Mouse (Mus musculus): ENCODE measurements at regions not wholly inside any gene's neighbourhood (a gene's known extent, or its start where the extent isn't known, plus 50 kb on each side); places are given as distances from the start of the nearest gene placed in this dataset.

DNA sequence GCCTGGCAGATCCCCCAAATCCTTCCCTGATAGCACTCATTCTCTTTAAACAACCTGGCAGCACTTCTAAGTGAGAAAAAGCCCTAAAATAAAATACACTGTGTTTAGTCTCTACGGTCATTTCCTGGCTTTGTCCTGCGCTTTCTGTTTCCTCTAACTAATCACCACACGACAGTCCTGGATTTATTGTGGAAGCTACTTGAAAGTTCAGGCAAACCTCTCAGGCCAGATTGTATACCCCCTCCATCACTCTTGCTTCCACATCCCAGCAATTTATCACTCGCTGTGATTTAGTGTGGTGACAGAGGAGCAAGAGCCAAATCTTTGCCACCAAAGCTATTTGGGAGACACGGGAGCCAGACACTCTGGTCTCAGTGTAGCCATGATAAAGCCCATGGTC, 221.0 kb upstream of the Slc24a2 start:
- Histone ChIP-seq H3K4me3 (ENCODE audit: low read depth, low read length) (no peak overlapping the region), H3K4me1 (ENCODE audit: control insufficient read depth, insufficient read depth, low read length) (no peaks in the 10 kb centered on the region), H3K9ac (ENCODE audit: low read depth, poor library complexity, severe bottlenecking) (no peak overlapping the region), H3K27ac (ENCODE audit: insufficient read depth, low read length) (no peak overlapping the region), H3K36me3 (ENCODE audit: control insufficient read depth, insufficient read depth, low read length, poor library complexity, severe bottlenecking) (no peaks in the 10 kb centered on the region), H3K27me3 (ENCODE audit: control insufficient read depth, insufficient read depth, low read length, poor library complexity, severe bottlenecking) (no peaks in the 10 kb centered on the region), H3K9me3 (replicated peaks; ENCODE audit: control insufficient read depth, insufficient read depth, low read length, poor library complexity, severe bottlenecking) (no peaks in the 10 kb centered on the region)
- TF ChIP-seq POLR2A (IDR thresholded peaks at IDR 0.05; ENCODE audit: insufficient read depth, low read length) (no peak), EP300 (IDR thresholded peaks at IDR 0.05; ENCODE audit: insufficient read depth, low read depth, low read length) (no peak), CTCF (IDR thresholded peaks at IDR 0.05; ENCODE audit: low read depth, low read length) (no peak)

DNA sequence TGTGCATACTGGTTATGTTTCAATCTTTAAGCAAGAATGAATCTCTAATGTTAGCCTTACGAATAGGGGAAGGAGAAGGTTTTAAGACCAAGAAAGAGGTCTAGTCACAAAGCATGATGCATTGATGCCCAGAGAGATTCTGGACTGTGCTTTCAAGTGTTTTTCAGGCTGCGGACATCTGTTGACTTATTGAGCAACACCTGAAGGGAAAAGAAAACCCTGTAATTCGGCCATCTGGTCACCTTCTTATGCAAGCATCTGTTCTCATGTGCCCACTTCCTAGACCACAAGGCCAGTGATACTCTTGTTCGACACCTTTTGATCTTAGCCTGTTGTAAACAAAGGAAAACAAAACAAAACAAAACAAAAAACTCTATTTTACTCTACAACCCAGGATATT, 218.1 kb upstream of the Slc24a2 start:
- H3K4me3 ChIP-seq (ENCODE audit: low read depth, low read length) = no peak overlapping the region
- H3K27me3 ChIP-seq (ENCODE audit: control insufficient read depth, insufficient read depth, low read length, poor library complexity, severe bottlenecking) = no peaks in the 10 kb centered on the region
- no peaks in the 10 kb centered on the region for H3K9me3 ChIP-seq (replicated peaks; ENCODE audit: control insufficient read depth, insufficient read depth, low read length, poor library complexity, severe bottlenecking)
- no peak overlapping the region for H3K27ac ChIP-seq (ENCODE audit: insufficient read depth, low read length)
- H3K9ac ChIP-seq (ENCODE audit: low read depth, poor library complexity, severe bottlenecking) = no peak overlapping the region
- TF ChIP-seq POLR2A (IDR thresholded peaks at IDR 0.05; ENCODE audit: insufficient read depth, low read length) = no peak
- TF ChIP-seq EP300 (IDR thresholded peaks at IDR 0.05; ENCODE audit: insufficient read depth, low read depth, low read length) = no peak
- no peak for TF ChIP-seq CTCF (IDR thresholded peaks at IDR 0.05; ENCODE audit: low read depth, low read length)
- H3K36me3 ChIP-seq (ENCODE audit: control insufficient read depth, insufficient read depth, low read length, poor library complexity, severe bottlenecking) = no peaks in the 10 kb centered on the region
- no peaks in the 10 kb centered on the region for H3K4me1 ChIP-seq (ENCODE audit: control insufficient read depth, insufficient read depth, low read length)

DNA sequence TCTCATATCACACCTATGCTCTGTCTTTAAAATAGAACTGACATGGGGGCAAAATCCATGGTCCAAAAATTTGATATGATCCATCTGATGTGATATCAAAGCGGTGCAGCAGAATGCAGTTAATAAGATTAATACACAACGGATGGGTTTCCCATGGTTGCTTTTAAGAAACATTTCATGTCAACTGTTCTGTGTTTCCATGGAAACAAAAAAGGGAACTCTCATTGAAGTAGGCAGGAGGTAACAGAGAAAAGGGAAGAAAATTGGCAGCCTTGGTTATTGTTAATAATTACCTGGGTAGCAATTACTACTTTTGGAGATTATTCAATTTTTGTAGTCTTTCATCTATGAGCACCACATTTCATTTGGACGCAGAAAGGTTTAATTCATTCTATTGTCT, 216.6 kb upstream of the Slc24a2 start:
- Histone ChIP-seq H3K9ac (ENCODE audit: low read depth, poor library complexity, severe bottlenecking) (no peak overlapping the region), H3K27ac (ENCODE audit: insufficient read depth, low read length) (no peak overlapping the region), H3K27me3 (ENCODE audit: control insufficient read depth, insufficient read depth, low read length, poor library complexity, severe bottlenecking) (no peaks in the 10 kb centered on the region), H3K36me3 (ENCODE audit: control insufficient read depth, insufficient read depth, low read length, poor library complexity, severe bottlenecking) (no peaks in the 10 kb centered on the region), H3K4me3 (ENCODE audit: low read depth, low read length) (no peak overlapping the region), H3K9me3 (replicated peaks; ENCODE audit: control insufficient read depth, insufficient read depth, low read length, poor library complexity, severe bottlenecking) (no peaks in the 10 kb centered on the region), H3K4me1 (ENCODE audit: control insufficient read depth, insufficient read depth, low read length) (no peaks in the 10 kb centered on the region)
- TF ChIP-seq CTCF (IDR thresholded peaks at IDR 0.05; ENCODE audit: low read depth, low read length) (no peak), EP300 (IDR thresholded peaks at IDR 0.05; ENCODE audit: insufficient read depth, low read depth, low read length) (no peak), POLR2A (IDR thresholded peaks at IDR 0.05; ENCODE audit: insufficient read depth, low read length) (no peak)

DNA sequence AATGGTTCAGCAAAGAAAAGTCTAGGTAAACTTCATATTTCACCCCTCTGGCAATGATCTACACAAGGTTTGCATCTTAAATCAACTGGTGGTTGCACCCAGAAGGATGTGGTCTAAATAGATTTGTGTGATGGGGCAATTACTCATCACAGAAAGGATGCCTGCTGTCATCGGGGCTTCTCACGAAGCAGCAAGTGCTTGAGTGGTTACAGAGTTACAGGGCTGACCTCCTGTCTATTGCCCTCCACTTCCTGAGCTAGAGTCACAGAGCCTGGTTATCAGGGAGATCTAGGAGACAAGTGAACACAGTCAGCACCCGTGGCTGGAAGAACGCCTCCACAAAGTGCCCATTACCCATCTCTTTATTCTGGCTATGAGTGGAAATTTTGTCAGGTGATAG, 203.9 kb upstream of the Slc24a2 start:
- TF ChIP-seq CTCF (IDR thresholded peaks at IDR 0.05; ENCODE audit: low read depth, low read length) = no peak
- no peak for TF ChIP-seq POLR2A (IDR thresholded peaks at IDR 0.05; ENCODE audit: insufficient read depth, low read length)
- no peak for TF ChIP-seq EP300 (IDR thresholded peaks at IDR 0.05; ENCODE audit: insufficient read depth, low read depth, low read length)
- no peak overlapping the region for H3K9ac ChIP-seq (ENCODE audit: low read depth, poor library complexity, severe bottlenecking)
- H3K4me1 ChIP-seq (ENCODE audit: control insufficient read depth, insufficient read depth, low read length) = no peaks in the 10 kb centered on the region
- H3K9me3 ChIP-seq (replicated peaks; ENCODE audit: control insufficient read depth, insufficient read depth, low read length, poor library complexity, severe bottlenecking) = no peaks in the 10 kb centered on the region
- H3K4me3 ChIP-seq (ENCODE audit: low read depth, low read length) = no peak overlapping the region
- H3K27me3 ChIP-seq (ENCODE audit: control insufficient read depth, insufficient read depth, low read length, poor library complexity, severe bottlenecking) = peaks cover 1% of the 10 kb centered on the region; the same call in 1 of the 2 replicates
- H3K27ac ChIP-seq (ENCODE audit: insufficient read depth, low read length) = no peak overlapping the region
- H3K36me3 ChIP-seq (ENCODE audit: control insufficient read depth, insufficient read depth, low read length, poor library complexity, severe bottlenecking) = no peaks in the 10 kb centered on the region

DNA sequence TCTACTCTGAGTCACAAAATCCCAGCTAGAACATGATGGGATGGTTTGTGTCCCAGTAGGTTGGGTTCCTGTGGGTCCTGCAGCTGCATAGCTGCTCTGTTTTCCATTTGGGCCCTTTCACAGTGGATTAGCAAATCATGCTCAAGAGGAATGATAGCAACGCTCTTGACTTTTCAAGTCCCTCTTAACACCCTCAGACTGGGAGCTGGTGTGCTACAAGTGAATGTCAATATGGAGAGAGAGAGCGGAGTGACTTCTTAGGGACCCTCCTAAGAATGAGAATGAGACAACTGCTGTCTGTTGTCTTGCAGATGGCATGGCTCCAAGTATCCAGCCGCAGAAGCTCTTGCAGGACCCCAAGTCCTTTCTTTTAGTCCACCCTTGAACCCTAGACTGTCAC, 198.1 kb upstream of the Slc24a2 start:
- Histone ChIP-seq H3K27me3 (ENCODE audit: control insufficient read depth, insufficient read depth, low read length, poor library complexity, severe bottlenecking) (peaks cover 1% of the 10 kb centered on the region; the same call in 1 of the 2 replicates), H3K9ac (ENCODE audit: low read depth, poor library complexity, severe bottlenecking) (no peak overlapping the region), H3K36me3 (ENCODE audit: control insufficient read depth, insufficient read depth, low read length, poor library complexity, severe bottlenecking) (no peaks in the 10 kb centered on the region)

DNA sequence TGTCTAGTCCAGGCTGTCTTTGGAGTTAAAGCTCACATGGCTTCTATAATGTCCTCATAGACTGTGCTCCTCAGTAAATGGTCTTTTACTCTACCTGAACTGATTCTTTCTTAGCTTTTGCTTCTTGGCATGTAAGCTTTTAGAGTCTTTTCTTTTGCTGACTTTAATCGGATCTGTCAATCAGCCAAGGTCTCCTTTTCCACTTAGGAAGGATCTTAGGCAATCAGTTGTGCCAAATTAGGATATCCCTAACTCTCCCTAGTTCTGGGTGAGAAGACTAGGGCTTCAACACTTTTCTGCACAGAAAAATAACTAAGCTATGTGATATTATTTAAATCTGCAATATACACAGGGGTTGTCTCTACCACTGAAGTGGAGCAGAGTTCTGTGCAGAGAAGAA, 193.8 kb upstream of the Slc24a2 start:
- no peaks in the 10 kb centered on the region for H3K9me3 ChIP-seq (replicated peaks; ENCODE audit: control insufficient read depth, insufficient read depth, low read length, poor library complexity, severe bottlenecking)
- no peak overlapping the region for H3K4me3 ChIP-seq (ENCODE audit: low read depth, low read length)
- TF ChIP-seq CTCF (IDR thresholded peaks at IDR 0.05; ENCODE audit: low read depth, low read length) (no peak), EP300 (IDR thresholded peaks at IDR 0.05; ENCODE audit: insufficient read depth, low read depth, low read length) (no peak), POLR2A (IDR thresholded peaks at IDR 0.05; ENCODE audit: insufficient read depth, low read length) (no peak)
- no peaks in the 10 kb centered on the region for H3K36me3 ChIP-seq (ENCODE audit: control insufficient read depth, insufficient read depth, low read length, poor library complexity, severe bottlenecking)
- H3K4me1 ChIP-seq (ENCODE audit: control insufficient read depth, insufficient read depth, low read length) = no peaks in the 10 kb centered on the region
- H3K9ac ChIP-seq (ENCODE audit: low read depth, poor library complexity, severe bottlenecking) = no peak overlapping the region
- no peak overlapping the region for H3K27ac ChIP-seq (ENCODE audit: insufficient read depth, low read length)
- no peaks in the 10 kb centered on the region for H3K27me3 ChIP-seq (ENCODE audit: control insufficient read depth, insufficient read depth, low read length, poor library complexity, severe bottlenecking)

More for the DNA sequence above, 198.1 kb upstream of the Slc24a2 start:
- Histone ChIP-seq H3K4me3 (ENCODE audit: low read depth, low read length) (no peak overlapping the region), H3K4me1 (ENCODE audit: control insufficient read depth, insufficient read depth, low read length) (no peaks in the 10 kb centered on the region), H3K9me3 (replicated peaks; ENCODE audit: control insufficient read depth, insufficient read depth, low read length, poor library complexity, severe bottlenecking) (no peaks in the 10 kb centered on the region), H3K27ac (ENCODE audit: insufficient read depth, low read length) (no peak overlapping the region)
- TF ChIP-seq EP300 (IDR thresholded peaks at IDR 0.05; ENCODE audit: insufficient read depth, low read depth, low read length) = no peak
- TF ChIP-seq POLR2A (IDR thresholded peaks at IDR 0.05; ENCODE audit: insufficient read depth, low read length) = no peak
- TF ChIP-seq CTCF (IDR thresholded peaks at IDR 0.05; ENCODE audit: low read depth, low read length) = no peak

Measured in ES-Bruce4 (cell line).